Mouse (Mus musculus) midbrain, embryonic 14.5 days (tissue): ENCODE data around the gene Cpt2. TPM values are rescaled to one million over a fixed set of nuclear protein-coding genes. Genes with fewer than 3 reads are reported as not detected.
A peak's percentile ranks its signal among the peaks of the same experiment; 100 is the strongest.

Source experiments
- ATAC-seq: fragments of 200-750 bp; cut with Nextera tagmentation; 2 replicates; pipeline ENCODE4 v1.8.0; 2017; ENCODE audit warnings: moderate number of reproducible peaks, moderate library complexity; ENCODE audit not compliant: low FRiP score, low TSS enrichment
- DNase-seq: peaks from one replicate; pipeline ENCODE4 v3.0.0-alpha.2; 2015
- H3K27ac ChIP-seq: fragments of 300-500 bp; sonication (generic); replicated peaks from 2 replicates; pipeline ENCODE4 v1.5.1; 2014; ENCODE audit warnings: mild to moderate bottlenecking, low read depth, low read length, moderate library complexity
- H3K27me3 ChIP-seq: fragments of 300-500 bp; sonication (generic); 2 replicates; pipeline ENCODE4 v1.6.1; 2014; ENCODE audit warnings: low read length, control low read depth, mixed read lengths; ENCODE audit not compliant: control insufficient read depth, insufficient read depth
- H3K36me3 ChIP-seq: fragments of 300-500 bp; sonication (generic); 2 replicates; pipeline ENCODE4 v1.6.1; 2014; ENCODE audit warnings: low read length, control low read depth; ENCODE audit not compliant: control insufficient read depth, insufficient read depth
- H3K4me1 ChIP-seq: fragments of 300-500 bp; sonication (generic); 2 replicates; pipeline ENCODE4 v1.6.1; 2014; ENCODE audit warnings: mild to moderate bottlenecking, antibody characterized with exemption, low read length, control low read depth; ENCODE audit not compliant: control insufficient read depth, insufficient read depth
- H3K4me2 ChIP-seq: fragments of 300-500 bp; sonication (generic); 2 replicates; pipeline ENCODE4 v1.6.1; 2014; ENCODE audit warnings: mild to moderate bottlenecking, low read length, moderate library complexity
- H3K4me3 ChIP-seq: fragments of 300-500 bp; sonication (generic); replicated peaks from 2 replicates; pipeline ENCODE4 v1.5.1; 2014; ENCODE audit warnings: low read depth, low read length
- H3K9ac ChIP-seq: fragments of 300-500 bp; sonication (generic); replicated peaks from 2 replicates; pipeline ENCODE4 v1.6.1; 2014; ENCODE audit warnings: mild to moderate bottlenecking, low read length, moderate library complexity
- H3K9me3 ChIP-seq: fragments of 300-500 bp; sonication (generic); 2 replicates; pipeline ENCODE4 v1.6.1; 2016; ENCODE audit warnings: low read length, control low read depth, mixed read lengths; ENCODE audit not compliant: control insufficient read depth
- WGBS: fragments of 180-500 bp; shearing (Covaris S2); extraction: QIAGEN DNeasy Blood & Tissue Kit; methylation state at CpG from one replicate; pipeline ENCODE4 v1.1.7; 2014; 5-methylcytosine and 5-hydroxymethylcytosine counted together
- polyA plus RNA-seq: library from polyadenylated mRNA; unstranded; fragments of >200 nt; fragmentation: Nextera tagmentation; extraction: Ambion mirVana; gene quantifications from 2 replicates; pipeline ENCODE4 v1.2.1, GENCODE M21; 2014

Cpt2 gene
- 11.2 and 17.5 TPM in 2 replicates for polyA plus RNA-seq

- Histone ChIP-seq H3K27me3 (no peaks in the 10 kb centered on the region), H3K27ac (0 out of 2 replicates have a peak within 1 kb of the TSS, but pooled peaks have one; percentile 37), H3K4me1 (peaks cover 10% of the 10 kb centered on the region; the same call in 1 of the 2 replicates), H3K4me3 (peak within 1 kb of the TSS; percentile 65), H3K9ac (peak within 1 kb of the TSS; percentile 65), H3K9me3 (no peaks in the 10 kb centered on the region), H3K36me3 (no peaks in the 10 kb centered on the region), H3K4me2 (peak within 1 kb of the TSS; percentile 80)
- WGBS: 1% methylated on average over 38 of the region's 38 CpGs
- DNase-seq (peak; percentile 93), ATAC-seq (peak; percentile 93)
These were observed at the start of gene Cpt2 for GRCm38 (mm10) chr4:107923145-107923802. Gene Cpt2, minus strand, starts transcription at chr4:107923610.

- no peak overlapping the region for H3K4me3 ChIP-seq
- H3K4me1 ChIP-seq: no peaks in the 10 kb centered on the region
- H3K27ac ChIP-seq: no peak overlapping the region
- H3K36me3 ChIP-seq: no peaks in the 10 kb centered on the region
- no peaks in the 10 kb centered on the region for H3K9me3 ChIP-seq
- H3K4me2 ChIP-seq: no peak overlapping the region
- no peak for DNase-seq
- no peaks in the 10 kb centered on the region for H3K27me3 ChIP-seq
- no peak overlapping the region for H3K9ac ChIP-seq
- 90% methylated on average over 1 of the region's 1 CpGs for WGBS
- ATAC-seq: no peak
These were observed 47.8 kb upstream of the Cpt2 start for GRCm38 (mm10) chr4:107971162-107971561.

- no peak overlapping the region for H3K27ac ChIP-seq
- no peak overlapping the region for H3K4me3 ChIP-seq
- H3K4me1 ChIP-seq: no peaks in the 10 kb centered on the region
- H3K9ac ChIP-seq: no peak overlapping the region
- DNase-seq (no peak), ATAC-seq (no peak)
- H3K4me2 ChIP-seq: no peak overlapping the region
- H3K9me3 ChIP-seq: no peaks in the 10 kb centered on the region
- H3K36me3 ChIP-seq: no peaks in the 10 kb centered on the region
- no peaks in the 10 kb centered on the region for H3K27me3 ChIP-seq
These were observed 46.4 kb upstream of the Cpt2 start for GRCm38 (mm10) chr4:107969781-107970180.

DNA sequence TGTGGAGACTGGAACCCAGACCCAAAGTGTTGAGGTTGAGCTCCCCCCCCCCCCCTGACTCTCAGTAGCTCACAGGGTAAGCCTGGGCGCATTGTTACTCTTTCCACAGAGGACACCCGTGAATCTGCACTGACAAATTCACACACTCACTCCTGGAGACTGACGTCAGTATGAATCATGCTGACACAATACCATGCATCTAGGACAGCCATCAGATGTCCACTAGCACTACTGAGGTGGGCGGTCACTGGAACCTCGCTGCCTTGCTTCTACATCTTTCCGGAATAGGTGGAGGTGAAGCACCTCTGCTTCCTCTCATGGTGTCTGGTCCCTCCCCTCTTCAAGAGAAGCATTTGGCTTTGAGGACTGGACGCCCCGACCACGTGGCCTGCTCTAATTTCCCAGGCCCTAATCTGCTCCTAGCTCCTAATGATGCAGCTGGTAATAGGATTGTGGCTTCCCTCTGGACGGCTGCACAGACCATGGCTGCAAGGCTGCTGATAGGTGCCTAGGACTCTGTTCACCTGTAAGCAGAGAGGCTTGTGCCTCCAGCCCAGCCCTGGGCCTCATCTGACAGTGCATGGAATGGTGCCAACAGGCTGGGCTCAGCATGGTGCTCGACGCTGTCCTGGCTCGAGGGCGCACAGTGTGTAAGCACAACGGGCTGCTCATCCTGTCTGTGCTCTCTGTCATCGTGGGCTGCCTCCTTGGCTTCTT, 44.7 kb upstream of the Cpt2 start, which contains the start of gene Slc1a7:
Gene Slc1a7, plus strand, starts transcription at position 367 of the 717 bp plus-strand sequence.
- Histone ChIP-seq H3K36me3 (no peaks in the 10 kb centered on the region), H3K27me3 (no peaks in the 10 kb centered on the region), H3K27ac (no peak within 1 kb of the TSS), H3K4me3 (no peak within 1 kb of the TSS), H3K4me1 (no peaks in the 10 kb centered on the region), H3K4me2 (no peak within 1 kb of the TSS), H3K9ac (no peak within 1 kb of the TSS), H3K9me3 (no peaks in the 10 kb centered on the region)
- DNase-seq (no peak), ATAC-seq (no peak)
- 80% methylated on average over 16 of the region's 16 CpGs for WGBS

DNA sequence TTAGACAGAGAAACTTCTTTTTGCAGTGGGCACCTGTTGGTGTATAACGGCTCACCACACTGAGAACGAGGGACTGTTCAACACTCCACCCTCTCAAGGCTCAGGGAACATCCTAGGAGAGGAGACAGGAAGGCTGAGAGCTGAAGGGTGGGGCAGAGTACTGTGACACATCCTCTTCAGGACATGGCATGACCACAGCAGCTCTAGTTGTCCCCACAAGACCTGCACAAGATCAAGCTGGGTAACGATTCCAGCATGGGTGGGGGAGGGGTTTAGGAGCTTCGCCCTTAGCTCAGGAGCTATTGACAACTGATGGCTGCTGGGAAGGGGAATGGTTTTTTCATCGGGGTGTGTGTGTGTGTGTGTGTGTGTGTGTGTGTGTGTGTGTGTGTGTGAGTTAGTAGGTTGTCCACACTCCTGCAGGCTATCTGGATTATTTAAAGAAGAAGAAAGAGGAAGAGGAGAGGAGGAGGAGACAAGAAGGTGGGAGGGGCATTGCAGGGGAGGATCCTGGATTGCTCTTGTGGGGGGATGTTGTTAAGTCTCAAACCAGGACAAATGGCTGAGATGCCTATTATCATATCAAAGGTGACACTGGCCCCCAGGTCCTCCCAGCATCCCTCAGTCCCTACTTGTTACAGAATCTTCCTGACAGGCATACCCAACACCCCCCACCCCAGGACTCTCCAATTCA, 43.2 kb upstream of the Cpt2 start:
- 59% methylated on average over 5 of the region's 5 CpGs for WGBS
- no peaks in the 10 kb centered on the region for H3K9me3 ChIP-seq

DNA sequence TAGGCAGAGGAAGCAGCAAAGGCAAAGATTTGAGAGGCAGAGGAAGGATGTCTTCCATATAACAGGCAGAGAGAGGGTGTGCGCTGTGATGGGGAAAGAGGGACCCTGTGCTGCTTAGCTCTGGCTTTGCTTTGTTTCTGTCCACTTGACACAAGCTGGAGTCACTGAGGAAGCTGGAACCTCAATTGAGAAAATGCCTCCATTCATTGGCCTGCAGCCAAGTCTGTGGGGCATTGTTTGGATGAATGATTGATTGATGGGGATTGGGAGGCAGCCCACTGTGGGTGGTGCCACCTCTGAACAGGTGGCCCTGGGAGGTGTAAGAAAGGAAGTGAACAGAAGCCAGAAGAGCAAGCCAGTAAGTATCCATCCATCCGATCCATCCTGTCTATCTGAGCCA, 39.4 kb upstream of the Cpt2 start:
- H3K4me2 ChIP-seq: no peak overlapping the region
- 83% methylated on average over 2 of the region's 2 CpGs for WGBS
- no peaks in the 10 kb centered on the region for H3K36me3 ChIP-seq
- no peaks in the 10 kb centered on the region for H3K9me3 ChIP-seq
- H3K4me3 ChIP-seq: no peak overlapping the region
- ATAC-seq (no peak), DNase-seq (no peak)
- H3K27ac ChIP-seq: no peak overlapping the region
- no peak overlapping the region for H3K9ac ChIP-seq
- no peaks in the 10 kb centered on the region for H3K4me1 ChIP-seq
- H3K27me3 ChIP-seq: no peaks in the 10 kb centered on the region

More for the DNA sequence above, 43.2 kb upstream of the Cpt2 start:
- no peak overlapping the region for H3K27ac ChIP-seq
- no peaks in the 10 kb centered on the region for H3K27me3 ChIP-seq
- no peak for DNase-seq
- H3K36me3 ChIP-seq: no peaks in the 10 kb centered on the region
- H3K4me1 ChIP-seq: no peaks in the 10 kb centered on the region
- no peak for ATAC-seq
- no peak overlapping the region for H3K9ac ChIP-seq
- no peak overlapping the region for H3K4me3 ChIP-seq
- no peak overlapping the region for H3K4me2 ChIP-seq

DNA sequence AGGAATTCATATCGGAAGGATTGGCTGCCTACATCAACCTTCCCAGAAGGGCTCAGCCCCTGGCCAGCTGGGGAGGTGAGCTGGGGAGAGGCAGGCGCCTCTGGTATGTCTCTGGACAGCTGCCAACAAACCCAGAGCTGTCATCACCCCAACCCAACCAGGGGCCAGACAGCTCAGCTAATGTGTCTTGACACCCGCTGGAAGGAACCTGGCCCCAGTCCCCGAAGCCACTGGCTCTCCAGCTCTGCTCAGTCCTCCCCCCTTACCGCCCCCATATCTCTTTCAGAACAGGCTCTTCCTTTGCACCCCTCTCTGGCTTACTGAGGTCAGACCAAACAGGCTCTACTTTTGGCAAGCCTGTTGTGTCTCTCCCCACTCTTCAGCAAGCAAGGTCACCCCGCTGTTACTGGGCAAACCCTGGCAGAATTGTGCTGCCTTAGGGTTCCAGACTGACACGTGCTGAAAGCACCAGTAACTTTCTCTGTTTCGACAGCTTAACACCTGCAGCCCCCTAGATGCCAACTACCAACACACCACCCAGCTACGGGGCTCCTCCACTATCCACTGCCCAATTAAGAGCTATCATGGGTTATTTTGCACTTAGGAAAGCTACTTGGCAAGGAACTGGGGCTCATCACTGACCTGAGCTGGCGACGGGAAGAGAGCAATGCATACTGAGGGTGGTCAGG, 38.8 kb upstream of the Cpt2 start:
- Histone ChIP-seq H3K4me3 (no peak overlapping the region), H3K36me3 (no peaks in the 10 kb centered on the region), H3K4me1 (no peaks in the 10 kb centered on the region), H3K4me2 (no peak overlapping the region), H3K27me3 (no peaks in the 10 kb centered on the region), H3K27ac (no peak overlapping the region), H3K9me3 (no peaks in the 10 kb centered on the region), H3K9ac (no peak overlapping the region)
- ATAC-seq (no peak), DNase-seq (peak; percentile 47)
- 68% methylated on average over 11 of the region's 11 CpGs for WGBS

DNA sequence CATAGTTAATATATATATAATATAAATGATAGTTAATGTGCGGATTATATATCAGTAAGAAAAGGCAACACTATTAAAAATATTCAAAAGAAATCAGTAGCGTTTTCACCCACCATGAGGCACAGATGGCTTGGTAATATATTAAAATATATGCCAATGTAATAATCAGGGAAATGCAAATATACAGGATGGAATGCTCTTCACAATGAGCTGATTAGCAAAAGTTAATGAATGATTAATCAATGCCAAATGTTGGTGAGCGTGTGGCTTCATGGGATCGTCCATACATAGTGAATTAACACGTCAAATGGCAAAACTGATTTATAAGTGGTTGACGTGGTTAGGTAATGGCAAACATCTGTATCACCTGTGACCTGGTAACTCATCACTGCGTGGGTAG, 35.1 kb upstream of the Cpt2 start:
- Histone ChIP-seq H3K27me3 (no peaks in the 10 kb centered on the region), H3K4me2 (no peak overlapping the region), H3K4me3 (no peak overlapping the region), H3K27ac (no peak overlapping the region), H3K9me3 (no peaks in the 10 kb centered on the region), H3K36me3 (no peaks in the 10 kb centered on the region), H3K4me1 (no peaks in the 10 kb centered on the region), H3K9ac (no peak overlapping the region)
- 63% methylated on average over 7 of the region's 7 CpGs for WGBS
- ATAC-seq (no peak), DNase-seq (no peak)
